Mouse (Mus musculus) left cerebral cortex, postnatal 4 days (tissue): ENCODE results near the gene Lrig1. TPM values are rescaled to one million over a fixed set of nuclear protein-coding genes. Genes with fewer than 3 reads are reported as not detected.

Experiments used
- DNase-seq: peaks from one replicate; pipeline ENCODE4 v3.0.0-alpha.2; 2022
- intact Hi-C: fragments of 180-260 bp; cut with DNase I; formaldehyde crosslinking; loops from one replicate; pipeline ENCODE4 v1.15.1; 2025
- total RNA-seq, 2 experiments: library from RNA; stranded (reverse); gene quantifications; 2 replicates each; pipeline ENCODE4 v1.2.3; 2021

Gene Lrig1
- total RNA-seq, 2 experiments from 2014 or later, result 28.3 to 32.8 TPM

- no peak for DNase-seq
- intact Hi-C loops, result no loop called here
These were observed 21.4 kb downstream of the Lrig1 start for GRCm38 (mm10) chr6:94678377-94679164.

GRCm38 (mm10) chr6:94677448-94677847, 22.5 kb downstream of the Lrig1 start:
- DNase-seq, result no peak
- intact Hi-C loops, result no loop called here

- intact Hi-C loops, result no loop called here
- no peak for DNase-seq
These were observed 23.1 kb downstream of the Lrig1 start for GRCm38 (mm10) chr6:94676840-94677239.

DNA sequence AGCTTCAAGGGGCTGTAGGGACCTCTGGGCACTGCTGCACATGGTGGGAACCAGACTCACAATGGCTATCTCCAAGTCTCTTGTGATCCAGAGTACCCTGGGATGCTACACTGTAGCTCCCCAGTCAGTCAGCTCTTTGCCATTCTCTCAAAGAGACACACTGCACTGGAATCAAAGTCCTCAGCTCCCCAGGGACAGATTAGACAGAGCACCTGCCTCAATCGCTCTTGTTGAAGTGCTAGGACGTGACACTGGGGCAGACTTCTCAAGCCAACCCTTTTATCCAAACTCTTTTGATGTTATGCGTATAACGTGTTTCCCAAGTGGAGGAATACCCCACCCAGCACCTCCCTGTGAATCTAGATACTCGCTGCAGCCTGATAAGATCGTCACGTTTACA, 23.7 kb downstream of the Lrig1 start:
- intact Hi-C loops, result no loop called here
- DNase-seq, result no peak

DNA sequence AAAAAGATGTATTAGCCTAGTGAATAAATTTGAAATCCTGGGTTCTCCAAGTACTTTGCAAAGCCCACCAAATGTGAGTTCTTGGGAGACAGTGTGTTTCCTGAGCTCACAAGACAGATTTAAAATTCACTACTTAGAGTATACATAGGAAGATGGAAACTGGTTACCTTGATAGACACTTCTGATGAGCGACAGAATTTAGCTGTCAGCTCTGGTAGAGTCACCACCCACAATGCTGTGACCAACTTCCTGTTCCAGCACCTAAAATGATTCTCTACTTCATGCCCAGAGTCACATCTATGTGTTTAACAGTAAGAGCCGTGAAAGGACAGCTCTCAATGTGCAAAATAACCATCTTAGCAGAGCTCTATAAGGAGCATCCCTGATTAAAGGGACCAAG, 27.5 kb downstream of the Lrig1 start:
- intact Hi-C loops, result no loop called here

GRCm38 (mm10) chr6:94669370-94669769, 30.6 kb downstream of the Lrig1 start:
- DNase-seq, result no peak
- intact Hi-C loops, result no loop called here

More for the DNA sequence above, 27.5 kb downstream of the Lrig1 start:
- DNase-seq, result no peak

DNA sequence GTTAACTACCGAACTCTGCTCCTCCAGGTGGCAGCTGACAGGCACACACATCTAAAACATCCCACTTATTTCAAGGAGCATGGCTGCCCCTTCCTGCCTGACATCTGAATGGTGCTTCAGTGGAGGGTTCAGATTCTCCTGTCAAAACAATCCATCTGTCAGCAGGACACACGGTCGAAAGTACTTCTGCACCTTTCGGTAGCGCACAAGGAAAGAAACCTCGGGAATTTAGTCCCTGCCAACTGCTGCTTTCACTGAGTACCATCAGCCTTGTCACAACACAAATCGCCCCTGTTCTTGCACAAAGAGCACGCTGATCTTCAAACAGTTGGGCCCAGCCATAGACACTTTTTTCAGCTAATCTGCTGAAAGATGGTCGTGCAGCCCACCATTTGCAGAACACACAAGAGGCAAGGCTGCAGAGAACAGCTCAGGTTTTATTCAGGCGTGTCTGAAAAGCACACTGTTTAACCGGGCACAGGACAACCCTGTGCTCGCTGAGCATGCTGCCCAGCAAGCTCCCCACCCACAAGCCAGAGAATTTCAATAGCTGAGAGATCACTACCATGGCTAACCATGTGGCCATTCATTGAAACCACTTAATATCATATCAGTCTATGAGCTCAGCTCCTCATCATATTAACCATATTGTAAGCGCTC, 31.6 kb downstream of the Lrig1 start:
- DNase-seq, result no peak

GRCm38 (mm10) chr6:94667131-94667530, 32.8 kb downstream of the Lrig1 start:
- intact Hi-C loops, result no loop called here
- DNase-seq, result no peak

More for the DNA sequence above, 31.6 kb downstream of the Lrig1 start:
- intact Hi-C loops, result no loop called here

DNA sequence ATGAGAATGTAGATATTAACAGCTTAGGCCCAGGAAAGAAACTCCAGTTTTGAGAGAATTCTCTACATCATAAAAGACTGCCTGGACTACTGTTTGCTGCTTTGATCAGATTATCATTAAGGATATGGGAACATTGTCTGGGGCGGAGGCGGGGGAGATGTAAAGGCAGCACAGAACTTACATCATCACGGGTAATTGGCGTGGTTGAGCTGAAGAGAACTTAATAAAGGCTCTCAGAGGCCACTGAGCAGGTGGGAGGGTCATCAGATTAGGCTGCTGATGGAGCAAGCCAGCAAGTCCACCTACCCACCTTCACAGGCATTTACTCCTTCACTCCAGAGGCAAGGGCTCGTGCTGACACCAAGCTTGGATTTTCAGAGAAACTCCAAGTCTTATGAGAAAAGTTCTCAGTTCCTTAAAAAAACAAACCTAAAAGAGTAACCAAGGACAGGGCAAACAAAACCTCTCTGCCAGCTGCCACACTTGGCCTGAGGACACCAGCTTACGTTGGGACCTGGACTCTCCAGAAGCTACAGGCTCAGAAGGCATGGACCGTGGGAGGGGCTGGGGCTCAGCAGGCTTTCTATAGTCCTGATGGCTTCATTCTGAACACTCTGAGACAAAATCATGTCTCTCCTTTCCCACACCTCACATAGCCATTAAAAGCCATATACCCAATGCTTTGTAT, 33.4 kb downstream of the Lrig1 start:
- intact Hi-C loops, result no loop called here

DNA sequence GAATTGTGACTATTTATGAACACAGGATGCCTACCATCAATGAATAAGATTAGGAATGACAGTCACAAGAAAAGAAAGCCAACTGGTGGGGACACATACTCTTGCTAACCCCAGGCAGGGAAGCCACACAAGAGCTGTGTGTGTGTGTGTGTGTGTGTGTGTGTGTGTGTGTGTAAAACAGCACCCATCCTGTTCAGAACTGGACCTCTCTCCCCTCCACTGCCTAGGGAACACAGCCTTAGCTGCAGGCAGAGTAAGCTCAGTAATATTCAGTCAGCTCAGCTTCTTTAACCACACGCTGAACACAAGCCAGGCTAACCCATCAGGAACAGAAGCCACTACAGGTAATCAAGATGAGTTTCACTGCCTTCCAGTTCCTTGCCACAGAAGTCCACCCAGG, 34.3 kb downstream of the Lrig1 start:
- intact Hi-C loops, result no loop called here
- no peak for DNase-seq

More for the DNA sequence above, 33.4 kb downstream of the Lrig1 start:
- DNase-seq, result no peak

DNA sequence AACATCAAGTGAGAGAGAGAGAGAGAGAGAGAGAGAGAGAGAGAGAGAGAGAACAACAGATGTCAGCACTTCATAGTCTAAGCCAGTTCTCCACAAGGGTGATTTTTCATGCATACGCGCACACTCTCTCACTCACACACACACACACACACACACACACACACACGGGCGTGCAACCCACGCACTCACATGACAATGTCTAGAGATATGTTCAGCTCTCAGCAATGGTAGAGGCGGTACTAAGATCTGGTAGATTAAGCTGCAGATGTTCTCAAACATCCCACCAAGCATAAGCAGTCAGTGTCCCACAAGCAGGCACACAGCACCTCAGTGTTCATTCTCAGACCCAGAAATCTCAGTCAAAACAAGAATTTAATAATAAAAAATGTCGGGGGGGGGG, 34.7 kb downstream of the Lrig1 start:
- intact Hi-C loops, result no loop called here
- DNase-seq, result no peak

- intact Hi-C loops, result no loop called here
These were observed 36.0 kb downstream of the Lrig1 start for GRCm38 (mm10) chr6:94664000-94664399.

DNA sequence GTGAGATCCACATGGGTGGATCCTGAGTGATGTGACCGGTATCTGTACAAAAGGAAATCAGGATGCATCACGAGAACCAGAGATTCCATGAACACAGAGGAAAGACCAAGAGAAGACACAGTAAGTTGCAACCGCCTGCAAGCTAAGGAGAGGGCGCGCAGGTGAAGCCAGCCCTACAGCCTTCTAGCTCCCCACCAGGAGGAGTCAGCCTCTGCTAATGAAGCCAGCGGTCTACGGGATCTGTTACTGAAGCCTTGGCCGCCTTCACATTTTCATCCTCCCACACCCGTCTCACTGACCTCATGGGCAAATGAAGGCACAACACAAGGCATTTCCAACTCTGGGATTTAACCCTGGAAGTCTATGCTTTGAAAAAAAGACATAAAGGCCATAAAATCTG, 38.0 kb downstream of the Lrig1 start:
- no peak for DNase-seq
- intact Hi-C loops, result no loop called here

More at GRCm38 (mm10) chr6:94664000-94664399, 36.0 kb downstream of the Lrig1 start:
- no peak for DNase-seq

DNA sequence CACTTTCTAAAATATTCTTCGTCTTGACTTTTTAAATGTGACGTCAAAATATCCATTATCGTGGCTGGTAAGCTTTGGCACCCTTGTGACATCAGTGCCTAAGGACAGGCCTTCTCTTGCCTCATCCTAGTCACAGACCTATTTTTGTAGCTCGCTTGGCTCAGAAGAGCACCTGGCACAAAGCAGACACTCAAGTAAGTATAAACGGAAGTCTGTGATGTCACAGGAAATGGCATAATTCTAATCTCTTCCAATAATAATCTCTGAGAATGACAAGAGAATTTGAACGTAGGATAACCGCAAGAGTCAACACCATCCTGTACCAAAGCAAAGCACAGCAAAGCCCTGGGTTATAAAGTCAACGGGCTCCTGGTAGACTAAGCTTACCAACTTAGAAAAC, 38.6 kb downstream of the Lrig1 start:
- no peak for DNase-seq
- intact Hi-C loops, result no loop called here

DNA sequence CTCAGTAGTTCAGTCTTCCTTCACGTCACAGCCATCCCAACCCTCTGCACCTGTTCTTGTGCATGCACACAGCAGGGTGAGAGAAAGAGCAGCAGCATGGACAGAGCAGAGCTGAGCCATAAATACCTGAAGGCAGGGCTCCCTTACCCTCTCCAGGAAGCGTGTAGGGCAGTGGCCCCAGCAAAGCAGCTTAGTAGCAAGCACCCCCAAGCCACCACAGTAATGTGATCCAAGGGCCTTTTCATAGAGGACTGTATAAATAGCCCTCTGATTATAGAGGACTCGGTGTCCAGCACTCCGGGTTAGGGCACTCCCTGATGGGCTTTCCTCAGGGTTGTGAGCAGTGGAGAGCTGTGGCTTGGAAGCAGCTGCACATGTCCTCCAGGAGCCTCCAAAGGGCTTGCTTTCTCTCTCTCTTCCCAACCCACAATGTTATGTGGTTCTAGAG, 40.0 kb downstream of the Lrig1 start:
- intact Hi-C loops, result no loop called here
- DNase-seq, result no peak

- intact Hi-C loops, result no loop called here
- DNase-seq, result no peak
These were observed 41.9 kb downstream of the Lrig1 start for GRCm38 (mm10) chr6:94658136-94658480.

DNA sequence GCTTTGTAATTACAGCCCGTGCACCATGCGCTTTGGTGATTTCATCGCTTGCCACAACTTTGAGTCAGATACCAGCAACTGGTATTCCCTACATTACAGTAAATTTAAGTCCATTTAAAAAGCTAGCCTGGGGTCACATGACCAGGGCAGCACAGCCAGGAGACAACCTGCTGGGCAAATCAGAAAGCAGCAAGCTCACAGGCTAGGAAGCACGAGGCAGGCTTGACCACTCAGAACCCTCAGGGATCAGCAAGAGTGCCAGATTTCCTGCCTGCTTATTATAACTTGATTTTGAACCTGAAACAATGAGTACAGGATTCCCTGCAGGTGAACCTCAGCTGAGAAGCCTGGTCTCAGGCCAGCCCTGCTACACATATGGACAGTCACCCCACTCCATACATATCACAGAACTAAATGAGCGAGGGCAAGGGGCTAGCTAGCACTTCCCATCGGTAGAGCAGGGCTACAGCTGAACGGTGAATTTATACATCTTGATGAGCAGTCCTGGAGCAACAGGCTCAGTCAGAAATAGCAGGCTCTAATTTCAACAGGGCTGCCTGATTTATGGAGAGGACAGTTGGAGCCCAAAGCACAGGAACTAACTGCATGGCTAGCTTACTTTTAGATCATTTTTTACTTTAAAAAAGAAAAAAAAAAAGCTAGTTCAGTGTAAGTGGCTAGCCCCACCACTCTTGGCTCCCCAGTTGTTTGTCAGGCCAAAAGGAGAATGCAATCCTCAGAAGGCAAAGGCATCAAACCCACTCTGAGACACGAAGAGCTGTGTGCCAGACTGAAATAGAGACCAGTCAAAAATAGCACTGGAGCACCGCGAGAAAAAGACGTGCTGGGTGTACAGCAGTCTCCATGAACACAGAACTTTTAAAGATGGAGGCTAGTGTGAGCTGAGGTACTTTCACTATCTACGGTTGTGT, 42.5 kb downstream of the Lrig1 start:
- no peak for DNase-seq
- intact Hi-C loops, result no loop called here

DNA sequence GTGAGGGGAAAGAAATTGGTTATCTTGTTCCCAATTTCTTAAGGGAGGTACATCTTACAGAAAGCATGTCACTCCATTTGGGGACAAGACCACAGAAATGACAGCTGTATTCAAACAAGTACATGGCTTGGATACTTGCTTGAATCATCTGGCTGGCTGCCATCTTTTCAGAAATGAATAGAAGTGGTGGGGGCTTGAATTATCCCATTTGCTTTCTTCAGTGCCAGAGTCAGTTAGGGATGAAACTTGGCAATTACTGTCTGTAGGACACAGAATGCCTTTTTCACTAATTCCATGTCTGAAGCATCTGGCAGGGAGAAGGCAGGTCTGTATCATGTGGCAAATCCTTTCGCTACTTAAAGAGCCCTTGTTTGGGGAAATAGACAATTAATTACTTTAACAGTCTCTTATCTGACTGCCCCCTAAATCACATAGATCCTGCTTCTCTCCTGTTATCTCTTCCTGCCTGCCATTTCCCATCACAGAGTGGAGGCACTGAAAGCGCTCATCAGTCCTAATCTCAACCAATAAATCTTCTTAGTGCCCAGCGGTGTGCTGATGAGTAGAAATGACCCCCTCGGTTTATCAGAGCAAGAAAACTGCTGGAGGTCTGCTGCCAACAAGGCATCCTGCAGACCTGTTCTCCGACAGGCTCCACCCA, 44.0 kb downstream of the Lrig1 start:
- intact Hi-C loops, result no loop called here
- peak; percentile 47 for DNase-seq

GRCm38 (mm10) chr6:94653388-94654316, 46.3 kb downstream of the Lrig1 start:
- DNase-seq, result no peak
- intact Hi-C loops, result no loop called here
